Mouse (Mus musculus): Measurements from ENCODE around the gene Nucb1.

- no peak for TF ChIP-seq CTCF (IDR thresholded peaks at IDR 0.05; ENCODE audit: borderline replicate concordance, extremely low read depth, insufficient read depth, insufficient read length)
- TF ChIP-seq POLR2A (IDR thresholded peaks at IDR 0.05; ENCODE audit: borderline replicate concordance, extremely low read depth, insufficient read depth, insufficient read length, poor library complexity, severe bottlenecking), result no peak
Measured at GRCm38 (mm10) chr7:45476453-45476852, 33.8 kb downstream of the Nucb1 start.

Measured in brain, embryonic 14.5 days (tissue).